Mouse (Mus musculus): ENCODE data around the gene Skap2.

GRCm38 (mm10) chr6:51822049-51822448, 190.3 kb downstream of the Skap2 start:
- TF ChIP-seq POLR2A (IDR thresholded peaks at IDR 0.05; ENCODE audit: insufficient read depth, low read depth, low read length) (no peak), EP300 (IDR thresholded peaks at IDR 0.05; ENCODE audit: insufficient read depth, low read depth, low read length) (no peak)

Measured in heart, adult 2 months (tissue).